Mouse (Mus musculus) Patski (cell line): ENCODE results near the gene Trim10. TPM values are rescaled to one million over a fixed set of nuclear protein-coding genes. Genes with fewer than 3 reads are reported as not detected.
"Not testable (repeated sequence)": the region's sequence is repeated elsewhere in the genome, so short reads cannot be mapped to it uniquely, and the experiment has no call there.

Experiments
- ATAC-seq: fragments of 100-300 bp; one replicate; pipeline ENCODE4 v1.8.0; 2021
- CTCF ChIA-PET: fragments of 350-600 bp; sonication (Branson Sonifier 250); formaldehyde crosslinking; loops from one replicate; lab custom pipeline; 2022; ENCODE audit warnings: inconsistent platforms; lab: Charles Lee
- POLR2A ChIA-PET: fragments of 350-600 bp; sonication (Branson Sonifier 250); formaldehyde crosslinking; loops from one replicate; lab custom pipeline; 2022; ENCODE audit warnings: antibody characterized with exemption, inconsistent platforms; lab: Charles Lee
- DNase-seq: peaks from one replicate; pipeline ENCODE4 v3.0.0-alpha.2; 2011; ENCODE audit warnings: low read depth, low spot score
- H3K27me3 ChIP-seq: fragments of 371-371 bp; one replicate; pipeline ENCODE4 v1.5.1; 2021
- CTCF ChIP-seq: fragments of 100-300 bp; IDR thresholded peaks from one replicate; pipeline ENCODE4 v1.5.1; 2021
- in situ Hi-C: fragments of 300-500 bp; cut with MboI; formaldehyde crosslinking; loops from 3 replicates; pipeline ENCODE4 v1.11.1; 2018; ENCODE audit warnings: low pct_unique_long_range_greater_than_20kb, mixed read lengths
- polyA plus RNA-seq: library from polyadenylated mRNA; unstranded; gene quantifications from one replicate; pipeline ENCODE4 v1.2.3, GENCODE M21; 2021

Trim10 gene
- polyA plus RNA-seq, 1 experiment from 2014 or later = 0.04 TPM

GRCm38 (mm10) chr17:36885132-36885790, 15.9 kb downstream of the Trim10 start:
- ChIA-PET POLR2A (no interaction called here), CTCF (interaction anchor here (1.0 kb wide), 1 partner anchor 9 kb away, joined by 3 read pairs; no protein-coding TSS in a partner anchor)
- H3K27me3 ChIP-seq = peaks cover 18% of the 10 kb centered on the region
- ATAC-seq (no peak), DNase-seq (no peak)
- in situ Hi-C loops = no loop called here
- TF ChIP-seq CTCF = no peak

- in situ Hi-C loops = loop anchor here (5.0 kb wide), 2 partner anchors 162 to 312 kb away; partner anchors contain the start of gene Olfr94
- no peak for DNase-seq
- CTCF ChIA-PET = interaction anchor here (5.9 kb wide), 1 partner anchor 23 kb away, joined by 51 read pairs; no protein-coding TSS in a partner anchor
- ATAC-seq = no peak
- no peak for TF ChIP-seq CTCF
- POLR2A ChIA-PET = no interaction called here
- H3K27me3 ChIP-seq = peaks cover 22% of the 10 kb centered on the region
Observed at GRCm38 (mm10) chr17:36890073-36890903, 20.9 kb downstream of the Trim10 start, which contains the start of gene Trim40. Gene Trim40 (minus strand): TSS chr17:36890123.

- DNase-seq, POLR2A ChIA-PET, ATAC-seq: not testable (repeated sequence)
- CTCF ChIA-PET = interaction anchor here (0.8 to 5.9 kb wide), 13 partner anchors 12 to 313 kb away, joined by 3 to 51 read pairs (median 7); no protein-coding TSS in a partner anchor
- in situ Hi-C loops = loop anchor here (5.0 kb wide), 2 partner anchors 161 to 311 kb away; partner anchors contain the start of gene Olfr94
- H3K27me3 ChIP-seq = peaks cover 22% of the 10 kb centered on the region
Observed at GRCm38 (mm10) chr17:36891496-36891895, 22.1 kb downstream of the Trim10 start.

- ChIA-PET CTCF (interaction anchor here (0.7 to 5.9 kb wide), 27 partner anchors 9 to 312 kb away, joined by 3 to 51 read pairs (median 5); no protein-coding TSS in a partner anchor), POLR2A (interaction anchor here (0.7 kb wide), 1 partner anchor 54 kb away, joined by 3 read pairs; no protein-coding TSS in a partner anchor)
- in situ Hi-C loops = loop anchor here (5.0 kb wide), 2 partner anchors 160 to 310 kb away; partner anchors contain the start of gene Olfr94
- peaks cover 20% of the 10 kb centered on the region for H3K27me3 ChIP-seq
- TF ChIP-seq CTCF = peak; percentile 87
- ATAC-seq (peak; percentile 80), DNase-seq (no peak)
Observed at GRCm38 (mm10) chr17:36892362-36892761, 23.0 kb downstream of the Trim10 start.

GRCm38 (mm10) chr17:36893387-36893786, 24.0 kb downstream of the Trim10 start:
- ChIA-PET POLR2A (no interaction called here), CTCF (interaction anchor here (0.8 to 5.9 kb wide), 14 partner anchors 8 to 304 kb away, joined by 3 to 51 read pairs (median 6); no protein-coding TSS in a partner anchor)
- TF ChIP-seq CTCF = no peak
- no peak for ATAC-seq
- no peak for DNase-seq
- H3K27me3 ChIP-seq = peaks cover 14% of the 10 kb centered on the region
- in situ Hi-C loops = loop anchor here (5.0 kb wide), 2 partner anchors 159 to 309 kb away; partner anchors contain the start of gene Olfr94

- ChIA-PET CTCF (interaction anchor here (0.9 to 2.6 kb wide), 8 partner anchors 9 to 110 kb away, joined by 3 to 12 read pairs (median 4); no protein-coding TSS in a partner anchor), POLR2A (no interaction called here)
- in situ Hi-C loops = no loop called here
- H3K27me3 ChIP-seq = peaks cover 2% of the 10 kb centered on the region
- TF ChIP-seq CTCF = peak; percentile 65
- DNase-seq = no peak
- no peak for ATAC-seq
Observed at GRCm38 (mm10) chr17:36896583-36896982, 27.2 kb downstream of the Trim10 start.

- H3K27me3 ChIP-seq = peaks cover 4% of the 10 kb centered on the region
- ChIA-PET CTCF (interaction anchor here (0.9 to 2.6 kb wide), 9 partner anchors 9 to 110 kb away, joined by 3 to 12 read pairs (median 3); no protein-coding TSS in a partner anchor), POLR2A (no interaction called here)
- ATAC-seq = no peak
- in situ Hi-C loops = no loop called here
- no peak for TF ChIP-seq CTCF
- no peak for DNase-seq
Observed at GRCm38 (mm10) chr17:36897065-36897464, 27.7 kb downstream of the Trim10 start.

GRCm38 (mm10) chr17:36897552-36898205, 28.3 kb downstream of the Trim10 start, which contains the start of gene Trim31:
Gene Trim31 (plus strand): TSS chr17:36898118.
- in situ Hi-C loops = no loop called here

GRCm38 (mm10) chr17:36899376-36899775, 30.0 kb downstream of the Trim10 start:
- in situ Hi-C loops = no loop called here
- POLR2A ChIA-PET = no interaction called here
- CTCF ChIA-PET = no interaction called here
- TF ChIP-seq CTCF = no peak
- H3K27me3 ChIP-seq = peaks cover 15% of the 10 kb centered on the region
- DNase-seq (no peak), ATAC-seq (no peak)

More at GRCm38 (mm10) chr17:36897552-36898205, 28.3 kb downstream of the Trim10 start, which contains the start of gene Trim31:
- ATAC-seq = no peak
- TF ChIP-seq CTCF = no peak
- DNase-seq = no peak
- CTCF ChIA-PET = interaction anchor here (0.8 to 2.6 kb wide), 4 partner anchors 9 to 73 kb away, joined by 3 to 12 read pairs (median 6); no protein-coding TSS in a partner anchor
- H3K27me3 ChIP-seq = peaks cover 4% of the 10 kb centered on the region
- POLR2A ChIA-PET = no interaction called here
